Mouse (Mus musculus): Measurements from ENCODE around the gene Olfr1251. TPM values are rescaled to one million over a fixed set of nuclear protein-coding genes. Genes with fewer than 3 reads are reported as not detected.
"Not testable (repeated sequence)": the region's sequence is repeated elsewhere in the genome, so short reads cannot be mapped to it uniquely, and the experiment has no call there.

Olfr1251 gene
- total RNA-seq (2021): not detected
- long read RNA-seq, experiment 1: 0 reads
- long read RNA-seq, experiment 2: 0 reads

DNA sequence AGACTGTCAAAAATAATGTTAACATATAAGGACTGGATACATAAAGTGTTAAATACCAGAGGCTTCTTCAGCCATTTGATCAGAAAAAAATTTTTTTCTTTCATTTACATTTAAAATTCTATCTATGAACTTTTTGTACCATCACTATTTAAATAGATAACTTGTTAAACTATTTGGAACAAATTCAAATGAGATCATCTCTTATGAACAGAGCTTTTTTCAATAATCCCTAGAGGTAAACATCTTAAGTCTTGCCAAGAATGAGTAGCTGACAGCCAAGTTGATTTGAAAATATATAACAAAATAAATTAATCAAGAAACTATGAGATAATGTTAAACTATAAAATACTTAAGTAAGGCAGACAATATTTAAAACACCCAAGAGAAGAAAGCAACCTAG, at the start of gene Olfr1251:
Gene Olfr1251 (minus strand): TSS at position 101 of the 400 bp plus-strand sequence.
- DNase-seq (ENCODE audit: low spot score in 2 of 2): no peak

GRCm38 (mm10) chr2:89691980-89692379, 20.2 kb upstream of the Olfr1251 start:
- DNase-seq (ENCODE audit: low spot score in 2 of 2): no peak

DNA sequence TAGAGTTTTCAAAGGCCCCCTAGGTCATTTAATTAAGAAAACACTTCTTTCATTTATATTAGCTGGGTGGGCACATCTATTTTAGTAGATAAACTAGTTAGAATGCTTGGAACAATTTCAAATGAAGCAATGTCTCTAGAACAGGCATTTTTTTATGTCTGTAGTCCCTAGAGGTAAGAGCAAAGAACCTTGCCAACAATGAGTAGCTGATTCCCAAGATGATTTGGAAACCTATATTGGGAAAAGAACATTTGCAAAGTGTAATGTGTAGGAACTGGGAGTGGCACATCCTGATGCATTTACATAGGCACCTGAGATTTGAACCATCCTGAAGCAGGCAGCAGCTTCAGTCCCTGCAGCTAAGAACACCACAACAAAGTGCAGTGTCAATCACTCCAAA, 10.4 kb downstream of the Olfr1251 start, which contains the start of gene Olfr1250:
Gene Olfr1250 (minus strand): TSS at position 101 of the 400 bp plus-strand sequence.
- no peak for DNase-seq (ENCODE audit: low spot score in 2 of 2)

GRCm38 (mm10) chr2:89634883-89635282, 36.9 kb downstream of the Olfr1251 start, which contains the start of gene Olfr1249:
Gene Olfr1249 (minus strand): TSS chr2:89634983.
- no peak for DNase-seq (ENCODE audit: low spot score in 2 of 2)

DNA sequence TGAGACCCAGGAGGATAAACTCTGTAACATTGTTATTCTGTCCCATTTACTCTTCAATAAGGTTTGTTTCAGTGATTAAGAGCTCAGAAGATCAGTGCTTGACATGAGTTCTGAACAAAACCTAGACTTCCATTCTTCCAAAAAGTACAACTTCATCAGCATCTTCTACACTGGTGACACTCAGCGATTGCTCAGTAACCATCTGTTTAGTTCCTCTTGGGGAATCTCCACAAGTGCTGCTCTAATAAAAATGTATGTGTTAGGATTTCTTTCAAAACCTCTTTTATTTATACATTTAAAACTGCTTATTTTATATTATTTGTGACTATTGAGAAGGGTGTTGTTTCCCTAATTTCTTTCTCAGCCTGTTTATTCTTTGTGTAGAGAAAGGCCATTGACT, 53.6 kb downstream of the Olfr1251 start, which contains the start of gene Olfr1248:
Gene Olfr1248 (minus strand): TSS at position 101 of the 400 bp plus-strand sequence.
- DNase-seq (ENCODE audit: low spot score in 2 of 2): not testable (repeated sequence)

Other genes starting within 250 kb of the Olfr1251 start
- not detected for gene Olfr1240, start 228.9 kb downstream of the Olfr1251 start, total RNA-seq (2021)
- gene Olfr1241, start 184.8 kb downstream of the Olfr1251 start, total RNA-seq (2021): not detected
- gene Olfr1242, start 173.6 kb downstream of the Olfr1251 start, total RNA-seq (2021): not detected
- gene Olfr1243, start 140.4 kb downstream of the Olfr1251 start, total RNA-seq (2021): not detected
- not detected for gene Olfr1245, start 93.5 kb downstream of the Olfr1251 start, total RNA-seq (2021)
- gene Olfr1246, start 78.8 kb downstream of the Olfr1251 start, total RNA-seq (2021): not detected
- gene Olfr1247, start 57.8 kb downstream of the Olfr1251 start, total RNA-seq (2021): not detected
- not detected for gene Olfr1248, start 53.7 kb downstream of the Olfr1251 start, total RNA-seq (2021)
- gene Olfr1249, start 37.0 kb downstream of the Olfr1251 start, total RNA-seq (2021): not detected
- not detected for gene Olfr1250, start 10.5 kb downstream of the Olfr1251 start, total RNA-seq (2021)
- gene Olfr1252, start 53.1 kb upstream of the Olfr1251 start, total RNA-seq (2021): not detected
- not detected for gene Olfr1253, start 85.2 kb upstream of the Olfr1251 start, total RNA-seq (2021)
- not detected for gene Olfr1254, start 121.7 kb upstream of the Olfr1251 start, total RNA-seq (2021)
- not detected for gene Olfr1255, start 140.1 kb upstream of the Olfr1251 start, total RNA-seq (2021)
- not detected for gene Olfr1256, start 169.6 kb upstream of the Olfr1251 start, total RNA-seq (2021)
- gene Olfr48, start 176.3 kb upstream of the Olfr1251 start, total RNA-seq (2021): not detected
- not detected for gene Olfr1257, start 206.5 kb upstream of the Olfr1251 start, total RNA-seq (2021)